Mouse (Mus musculus) cerebellum, adult 11 months (tissue): ENCODE measurements around the gene Gm10134.

Experiments
- DNase-seq: peaks from one replicate; pipeline ENCODE4 v3.0.0; 2022

The Gm10134 gene

GRCm38 (mm10) chr2:28533901-28534435, 28.1 kb downstream of the Gm10134 start:
- DNase-seq = no peak

DNA sequence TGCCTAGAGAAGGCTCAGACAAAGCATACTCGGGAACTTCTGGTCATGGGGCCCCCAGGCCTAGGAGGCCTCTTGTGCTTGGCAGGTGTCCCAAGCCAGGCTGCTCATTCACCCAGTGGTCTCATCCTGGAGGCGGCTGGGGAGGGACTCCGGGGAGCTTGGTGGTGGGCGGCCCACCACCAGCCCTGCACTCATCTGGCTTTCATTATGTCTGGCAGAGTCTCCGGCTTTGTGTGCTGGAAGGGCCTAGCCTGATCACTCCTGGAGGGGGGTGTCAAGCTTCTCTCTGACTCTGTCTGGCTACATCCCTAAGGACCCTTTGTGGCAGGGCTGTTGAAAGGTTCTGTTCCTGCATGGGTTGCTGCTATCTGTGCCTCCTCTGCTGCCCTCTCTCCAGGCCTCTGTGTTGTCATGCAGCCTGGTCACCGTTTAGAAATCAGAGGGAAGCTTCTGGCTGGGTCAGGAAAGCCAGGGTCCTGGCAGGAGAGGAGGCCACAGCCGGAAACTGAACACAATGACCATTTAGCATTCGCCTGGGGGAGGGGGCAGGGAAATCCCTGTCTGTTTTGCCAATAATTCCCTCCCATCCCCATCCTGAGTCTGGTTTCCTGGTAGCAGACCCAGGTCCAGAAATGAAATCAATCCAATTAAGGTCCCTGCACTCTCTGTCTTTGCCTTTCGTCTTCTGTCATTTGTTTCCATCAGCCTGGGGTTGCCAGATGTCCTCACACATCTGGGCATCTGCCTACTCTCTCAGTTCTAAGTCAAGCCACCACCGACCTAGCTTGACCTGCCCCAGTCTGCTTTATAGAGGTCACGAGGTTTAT, 28.8 kb downstream of the Gm10134 start:
- peak; percentile 57 for DNase-seq

DNA sequence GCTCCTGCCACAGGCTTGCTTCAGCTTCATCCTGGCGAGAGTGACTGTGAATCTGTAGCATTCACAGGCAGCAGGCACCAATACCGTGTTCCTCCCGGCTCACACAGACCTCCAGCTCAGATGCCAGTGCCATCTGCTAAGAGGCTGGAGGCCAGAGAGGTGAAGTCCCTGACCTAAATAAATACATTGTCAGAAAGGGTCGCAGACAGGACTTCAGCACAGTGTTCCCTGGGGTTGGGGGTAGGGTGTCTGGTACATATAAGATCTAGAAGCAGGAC, 29.3 kb downstream of the Gm10134 start:
- DNase-seq = no peak

DNA sequence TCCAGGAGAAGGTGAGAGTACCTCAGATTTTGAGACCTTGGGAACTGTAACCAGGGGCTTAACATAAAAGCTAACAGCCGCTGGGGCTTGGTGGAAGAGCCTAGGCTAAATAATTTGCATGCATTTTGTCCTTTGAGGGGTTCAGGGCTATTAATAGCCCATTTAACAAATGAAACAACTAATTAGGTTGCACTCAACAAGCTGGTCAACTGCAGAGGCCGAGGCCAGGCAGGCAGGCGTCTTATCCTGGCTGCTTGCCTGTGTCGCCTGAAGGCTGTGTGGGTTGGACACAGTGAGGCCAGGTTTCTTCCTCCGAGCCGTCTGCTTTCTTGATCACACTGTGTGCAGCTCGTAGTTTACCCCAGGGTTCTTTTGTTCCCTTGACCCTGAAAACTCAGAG, 29.8 kb downstream of the Gm10134 start:
- peak; percentile 76 for DNase-seq

- peak; percentile 41 for DNase-seq
These were observed 30.3 kb downstream of the Gm10134 start for GRCm38 (mm10) chr2:28536166-28536565.

DNA sequence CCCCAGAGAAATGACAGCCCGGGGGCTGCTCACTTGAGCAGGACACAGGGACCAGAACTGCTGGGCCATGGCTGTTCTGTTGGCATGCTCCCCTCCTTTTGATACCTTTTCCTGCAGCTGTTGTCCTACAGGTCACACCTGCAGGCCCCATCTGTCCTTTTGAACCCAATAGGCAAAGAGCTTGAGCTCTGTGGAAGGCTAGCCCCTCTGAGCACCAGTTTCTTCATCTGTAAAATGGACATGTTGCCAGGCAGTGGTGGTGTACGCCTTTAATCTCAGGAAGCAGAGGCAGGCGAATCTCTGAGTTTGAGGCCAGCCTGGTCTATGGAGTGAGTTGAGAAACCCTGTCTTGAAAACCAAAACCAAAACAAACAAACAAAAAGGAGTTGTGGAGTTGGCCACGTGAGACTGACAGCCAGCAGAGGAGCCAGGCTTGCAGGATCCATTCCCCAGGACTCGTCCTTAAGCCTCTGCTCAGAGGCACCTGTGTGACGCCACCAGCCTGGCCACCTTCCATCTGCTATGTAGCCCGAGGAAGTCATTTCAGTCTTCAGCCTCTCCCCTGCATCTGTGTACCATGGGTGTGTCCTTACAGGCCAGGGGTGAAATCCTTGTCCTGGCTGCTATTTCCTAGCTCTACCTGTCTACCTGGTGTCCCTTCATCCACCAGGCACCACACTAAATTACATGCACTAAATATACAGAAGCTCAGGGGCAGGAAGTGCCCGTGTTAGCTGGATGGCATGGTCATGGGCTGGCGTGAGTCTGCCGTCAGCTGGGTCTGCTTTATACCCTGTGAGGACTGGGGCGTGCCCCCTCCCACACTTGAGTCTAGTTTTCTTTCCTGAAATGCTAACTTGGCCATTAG, 31.1 kb downstream of the Gm10134 start:
- DNase-seq = peak; percentile 46

DNA sequence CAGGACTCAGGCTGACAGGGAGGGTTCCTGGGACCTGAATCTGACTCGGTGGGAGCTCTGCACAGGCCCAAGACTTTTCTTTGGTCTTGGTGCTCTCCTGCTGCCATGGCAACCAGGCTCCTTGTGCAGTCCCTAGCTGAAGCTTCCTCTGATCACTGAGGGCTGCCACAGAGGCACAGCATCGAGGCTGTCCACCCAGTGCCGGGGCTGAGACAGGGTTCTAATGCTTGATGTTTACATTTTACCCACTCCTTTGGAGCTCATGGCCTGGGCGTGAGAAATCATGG, 31.7 kb downstream of the Gm10134 start:
- DNase-seq = no peak

DNA sequence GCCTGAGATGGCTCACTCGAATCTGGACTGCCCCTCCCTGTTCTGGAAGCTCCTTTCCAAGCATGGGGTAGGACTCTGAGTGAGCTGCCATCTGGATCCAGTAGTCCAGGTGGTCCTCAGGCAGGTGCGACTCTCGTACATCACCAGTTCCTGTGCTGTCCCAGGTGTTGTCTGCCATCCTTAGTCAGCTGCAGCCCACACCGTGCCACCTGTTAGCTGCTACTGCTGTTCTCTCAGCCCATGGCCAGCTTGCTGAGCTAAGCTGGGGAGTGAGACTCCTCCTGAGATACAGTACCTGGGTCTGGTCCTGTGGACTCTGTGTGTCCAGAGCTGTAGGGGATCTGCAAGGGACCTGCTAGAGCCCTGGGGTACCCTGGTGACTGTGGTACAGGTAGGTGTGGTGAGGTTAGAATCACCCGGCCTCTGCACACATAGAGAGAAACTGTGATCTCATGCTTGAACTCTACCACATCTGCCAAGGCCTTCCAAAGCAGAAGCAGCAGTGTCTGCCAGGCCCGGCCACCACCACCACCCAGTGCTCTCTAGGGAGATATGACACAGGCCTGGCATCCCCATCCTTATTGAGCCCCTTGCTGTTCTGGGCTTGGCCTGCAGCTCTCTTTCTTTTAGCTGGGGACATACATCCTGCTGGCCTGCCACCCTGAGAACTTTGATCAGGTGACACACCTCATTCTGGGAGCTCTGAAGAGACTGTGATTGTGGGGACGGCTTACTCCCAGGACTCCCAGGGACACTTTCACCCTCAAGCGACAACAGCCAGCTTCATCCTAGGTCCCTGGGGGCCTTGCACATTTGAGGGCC, 32.3 kb downstream of the Gm10134 start:
- peak; percentile 37 for DNase-seq

DNA sequence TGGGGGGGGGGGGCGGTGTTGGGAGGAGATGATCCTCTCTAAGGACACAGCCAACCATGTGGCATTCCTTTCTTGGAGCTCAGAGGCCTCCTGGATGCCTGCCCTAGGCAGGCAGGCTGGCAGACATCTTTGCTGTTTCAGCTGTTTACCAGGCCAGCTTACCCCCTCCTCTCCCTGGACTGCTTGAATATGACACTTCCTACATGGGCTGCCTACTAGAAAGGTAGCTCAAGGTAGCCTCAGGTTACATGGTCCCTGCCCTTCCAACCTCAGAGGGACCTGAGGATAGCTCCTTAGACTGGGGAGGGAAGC, 32.9 kb downstream of the Gm10134 start:
- DNase-seq = peak; percentile 33

DNA sequence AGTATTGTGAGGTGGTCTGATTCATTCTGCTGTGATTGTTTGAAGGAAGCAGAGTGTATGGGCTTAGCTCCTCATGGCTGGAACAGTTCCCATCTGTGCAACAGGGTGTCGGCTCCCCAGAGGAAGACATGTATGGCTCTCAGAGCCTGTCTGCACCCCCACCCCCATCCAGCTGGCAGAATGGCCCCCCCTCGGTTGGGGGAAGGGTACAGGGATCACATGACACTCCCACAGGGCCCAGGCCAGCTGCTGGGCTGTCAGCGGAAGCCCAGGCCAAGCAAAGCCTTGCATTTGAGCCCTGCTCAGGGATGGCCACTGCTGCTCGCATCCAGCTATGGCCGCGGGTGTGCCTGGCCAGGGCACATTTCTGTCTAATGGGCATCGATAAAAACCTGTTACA, 33.3 kb downstream of the Gm10134 start:
- DNase-seq = peak; percentile 58

DNA sequence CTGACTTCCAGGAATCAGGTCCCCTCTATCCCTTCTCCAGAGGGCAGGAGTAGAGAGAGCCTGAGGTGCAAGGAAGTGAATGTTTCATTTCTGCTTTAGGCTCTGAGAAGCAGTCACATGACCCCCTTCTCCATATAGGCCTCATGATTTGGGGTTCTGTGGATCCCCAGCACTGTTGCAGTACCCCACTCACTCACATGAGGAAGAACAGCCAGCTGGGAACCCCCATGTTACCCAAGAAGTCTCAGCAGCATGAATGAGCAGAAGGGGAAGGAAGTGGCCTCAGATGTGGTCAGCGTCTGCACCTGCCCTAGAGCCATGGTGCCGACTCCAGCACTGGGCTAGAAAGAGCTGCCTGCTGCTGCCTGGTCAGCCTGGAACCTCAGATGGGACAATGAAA, 34.1 kb downstream of the Gm10134 start:
- DNase-seq = no peak

- DNase-seq = peak; percentile 16
These were observed 34.8 kb downstream of the Gm10134 start for GRCm38 (mm10) chr2:28540587-28541227.

DNA sequence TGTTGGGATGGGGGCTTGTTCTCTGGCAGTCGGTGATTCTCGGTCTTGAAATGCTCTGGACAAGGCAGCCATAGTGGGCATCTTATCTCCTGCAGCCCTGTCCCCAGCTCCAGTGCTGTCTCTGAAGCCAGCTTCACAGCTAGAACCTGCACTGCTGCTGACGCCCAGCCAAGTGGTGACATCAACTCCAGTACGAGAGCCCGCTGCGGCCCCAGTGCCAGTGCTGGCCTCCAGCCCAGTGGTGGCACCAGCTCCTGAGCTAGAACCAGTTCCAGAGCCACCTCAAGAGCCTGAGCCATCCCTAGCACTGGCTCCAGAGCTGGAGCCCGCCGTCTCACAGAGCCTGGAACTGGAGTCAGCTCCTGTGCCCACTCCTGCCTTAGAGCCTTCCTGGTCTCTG, 38.0 kb downstream of the Gm10134 start:
- peak; percentile 90 for DNase-seq

- DNase-seq = peak; percentile 67
These were observed 40.1 kb downstream of the Gm10134 start for GRCm38 (mm10) chr2:28545976-28546375.

DNA sequence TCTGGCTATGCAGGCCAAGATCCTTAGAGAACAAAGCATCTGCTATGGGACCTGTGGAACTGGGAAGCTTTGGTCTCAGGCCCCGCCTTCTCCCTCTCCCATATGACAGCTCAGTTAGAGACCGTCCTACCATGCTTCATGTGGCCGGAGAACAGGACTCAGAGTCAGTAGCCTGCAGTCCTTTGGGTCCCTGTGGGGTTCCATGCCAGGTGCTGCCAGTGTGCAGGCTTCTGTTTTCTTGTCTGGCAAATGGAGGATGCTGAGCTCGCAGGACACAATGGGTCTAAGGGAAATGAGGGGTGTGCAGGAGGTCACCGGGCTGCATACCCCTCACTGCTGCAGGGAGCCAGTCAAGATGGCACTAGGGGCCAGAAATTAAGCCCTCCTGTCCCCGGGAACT, 40.7 kb downstream of the Gm10134 start:
- peak; percentile 31 for DNase-seq

- DNase-seq = peak; percentile 84
These were observed 41.6 kb downstream of the Gm10134 start for GRCm38 (mm10) chr2:28547237-28548172.

- DNase-seq = peak; percentile 21
These were observed 43.3 kb downstream of the Gm10134 start for GRCm38 (mm10) chr2:28549157-28549556.

DNA sequence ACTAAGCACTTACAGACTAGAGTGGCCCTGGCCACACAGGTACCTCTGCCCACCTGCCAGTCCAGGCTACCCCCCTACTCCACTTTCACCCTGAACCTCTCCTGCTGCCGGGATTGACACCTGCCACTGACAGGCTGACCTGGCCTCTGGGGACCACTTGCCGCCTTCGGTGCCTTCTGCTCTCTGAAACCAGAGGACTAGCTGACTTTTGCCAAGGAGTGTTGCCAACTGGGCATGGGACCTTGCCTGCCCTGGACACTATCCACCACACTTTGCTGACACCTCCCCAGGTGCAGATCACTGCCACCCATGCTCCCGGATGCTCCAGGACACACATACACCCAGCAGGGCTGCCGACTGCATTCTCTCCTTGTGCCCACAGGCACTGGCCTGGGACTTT, 46.4 kb downstream of the Gm10134 start:
- DNase-seq = peak; percentile 22
